Mouse (Mus musculus): ENCODE data around the gene Gm2000.

DNA sequence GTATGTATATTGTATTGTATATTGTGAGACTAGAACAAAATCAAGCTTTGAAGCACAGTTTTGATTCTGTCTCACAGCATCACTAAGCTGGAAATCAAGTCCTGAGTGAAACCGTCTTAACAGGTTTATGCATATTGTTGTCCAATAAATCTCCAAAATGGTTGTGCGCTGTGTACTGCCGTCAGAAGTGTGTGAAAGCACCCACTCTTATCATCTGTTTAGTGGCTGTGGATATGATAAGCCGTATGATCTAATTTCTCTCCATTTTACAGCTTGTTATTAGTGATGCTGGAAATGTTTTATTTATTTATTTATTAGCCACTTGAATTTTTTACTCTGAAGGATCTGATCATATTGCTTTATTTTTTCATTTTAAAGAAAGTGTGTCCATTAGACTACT lies 20.4 kb downstream of the Gm2000 start:
- TF ChIP-seq CTCF (IDR thresholded peaks at IDR 0.05; ENCODE audit: borderline replicate concordance, insufficient read depth, low read depth, low read length), result no peak
- TF ChIP-seq POLR2A (IDR thresholded peaks at IDR 0.05; ENCODE audit: borderline replicate concordance, insufficient read depth, low read length), result no peak

All from cerebellum, adult 2 months (tissue).